Mouse (Mus musculus) 416B (cell line): ENCODE results near the gene Slc25a39.
"Not testable (repeated sequence)": the region's sequence is repeated elsewhere in the genome, so short reads cannot be mapped to it uniquely, and the experiment has no call there.

ENCODE experiments used
- DNase-seq: peaks from one replicate; pipeline ENCODE4 v3.0.0; 2011; ENCODE audit warnings: low read depth

Slc25a39 gene

DNA sequence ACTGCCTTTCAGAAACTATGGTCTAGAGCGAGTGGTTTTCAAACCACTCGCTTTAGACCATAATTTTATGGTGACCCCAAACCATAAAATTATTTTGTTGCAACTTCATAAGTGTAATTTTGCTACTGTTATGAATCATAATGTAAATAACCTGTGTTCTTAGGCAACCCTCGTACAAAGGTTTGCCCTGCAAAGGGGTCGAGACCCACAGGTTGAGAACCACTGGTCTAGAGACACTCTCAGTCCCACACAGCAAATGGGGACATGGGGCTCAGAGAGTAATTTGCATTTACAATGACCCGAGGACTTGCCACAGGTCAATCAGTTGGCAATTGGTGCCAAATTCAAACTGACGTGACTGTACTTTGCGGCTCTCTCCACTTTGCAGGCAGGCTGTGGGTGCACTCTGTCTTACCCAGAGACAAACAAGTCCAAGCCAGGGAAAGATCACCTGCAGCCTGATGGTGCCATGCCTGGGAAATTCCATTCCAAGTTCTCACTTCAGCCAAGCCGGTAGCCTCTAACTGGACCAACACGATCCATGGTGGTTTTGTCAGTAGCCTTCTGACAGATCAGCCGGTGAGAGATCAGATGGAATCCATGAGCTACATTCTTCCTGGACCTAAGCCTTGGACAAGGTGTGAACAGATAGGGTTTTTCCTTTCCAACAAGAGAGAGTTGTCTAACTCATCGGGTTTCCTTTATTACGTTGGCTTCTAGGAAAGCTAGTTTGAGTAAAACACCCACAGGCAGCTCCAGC, 35.6 kb downstream of the Slc25a39 start:
- DNase-seq, result no peak

DNA sequence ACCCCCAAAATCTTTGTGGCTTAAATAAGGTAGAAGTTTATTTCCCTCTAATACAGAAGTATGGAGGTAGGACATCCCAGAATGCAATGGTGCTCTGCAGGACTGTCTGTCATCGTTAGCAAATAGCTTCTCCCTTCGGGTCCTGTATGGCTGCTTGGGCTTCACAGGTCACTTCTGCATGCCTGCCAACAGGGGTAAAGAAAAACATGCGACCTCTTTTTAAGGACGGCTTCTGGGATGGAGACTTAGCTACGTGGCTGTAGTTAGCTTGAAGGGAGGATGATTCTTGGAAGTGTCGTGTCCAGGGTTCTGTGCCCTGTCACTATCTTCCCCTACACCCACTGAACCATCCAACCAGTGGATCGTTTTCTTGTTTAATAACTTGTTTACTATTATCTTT, 37.5 kb downstream of the Slc25a39 start:
- DNase-seq, result no peak

DNA sequence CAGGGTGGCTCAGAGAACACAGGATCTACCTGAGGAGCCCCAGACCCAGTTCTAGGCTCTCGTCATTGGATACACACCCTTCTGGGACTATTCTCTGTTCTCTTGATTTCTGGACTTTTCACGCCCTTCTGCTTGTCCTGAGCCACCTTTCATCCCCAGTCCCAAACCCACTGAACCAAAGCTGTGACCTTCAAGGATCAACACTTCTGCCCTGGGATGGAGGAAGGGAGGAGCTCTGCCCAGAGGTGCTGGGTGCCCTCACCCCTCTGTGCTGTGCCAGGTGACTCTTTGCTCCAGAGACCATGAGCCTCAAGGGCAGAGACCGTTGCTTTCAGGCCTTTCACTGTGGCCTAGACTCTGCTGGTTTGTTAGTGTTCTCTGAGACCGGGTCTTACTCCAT, 38.5 kb downstream of the Slc25a39 start:
- no peak for DNase-seq

DNA sequence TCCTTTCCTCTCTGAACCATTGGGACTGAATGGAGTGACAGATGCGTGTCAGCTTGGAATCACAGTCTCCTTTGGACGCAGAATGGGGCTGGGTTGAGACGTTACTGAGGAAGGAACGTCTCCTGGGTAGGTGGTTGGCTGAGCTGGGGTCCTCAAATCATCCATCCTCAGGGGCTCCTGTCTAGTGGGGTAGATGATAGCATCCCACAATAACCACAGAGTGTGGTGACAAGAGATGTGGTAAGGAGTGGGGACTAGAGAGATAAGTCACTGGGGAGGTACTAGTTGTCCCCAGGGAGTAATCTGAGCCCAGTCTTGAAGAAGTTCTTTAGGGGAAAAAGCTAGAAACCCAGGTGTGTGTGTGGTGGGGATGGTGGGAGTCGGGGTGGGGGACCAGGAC, 39.4 kb downstream of the Slc25a39 start:
- peak; percentile 17 for DNase-seq

DNA sequence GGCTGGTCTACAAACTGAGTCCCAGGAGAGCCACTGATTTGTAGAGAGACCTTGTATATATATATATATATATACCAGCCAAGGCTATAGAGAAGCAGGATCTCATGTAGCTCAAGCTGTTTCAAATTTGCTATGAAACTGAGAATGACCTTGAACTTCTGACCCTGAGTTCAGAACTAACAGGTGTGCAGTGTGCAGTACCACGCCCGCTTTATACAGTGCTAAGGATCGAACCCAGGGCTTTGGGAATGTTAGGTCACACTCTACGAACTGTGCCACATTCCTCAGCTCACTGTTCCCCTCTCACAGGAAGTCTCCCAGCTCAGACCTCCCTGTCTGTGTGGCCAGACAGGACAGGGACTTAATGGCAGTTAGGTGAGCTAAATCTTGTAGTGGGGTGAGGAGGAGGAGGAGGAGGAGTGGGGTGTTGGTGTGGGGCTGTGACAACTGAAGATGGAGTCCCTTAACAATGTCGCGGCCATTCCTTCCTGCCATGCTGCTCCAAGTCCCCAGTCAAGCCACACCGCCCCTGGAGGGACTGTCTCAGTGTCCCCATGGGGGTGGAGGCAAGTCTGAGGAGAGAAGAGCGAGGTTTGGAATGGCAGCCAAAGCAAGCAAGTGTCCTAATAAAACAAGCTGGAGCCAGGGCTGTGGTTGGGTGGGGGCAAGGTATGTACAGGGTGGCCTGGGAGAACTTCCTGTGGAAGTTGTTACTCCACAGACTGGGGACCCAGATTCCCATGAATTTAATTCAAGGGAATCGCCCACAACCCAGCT, 40.1 kb downstream of the Slc25a39 start:
- no peak for DNase-seq

DNA sequence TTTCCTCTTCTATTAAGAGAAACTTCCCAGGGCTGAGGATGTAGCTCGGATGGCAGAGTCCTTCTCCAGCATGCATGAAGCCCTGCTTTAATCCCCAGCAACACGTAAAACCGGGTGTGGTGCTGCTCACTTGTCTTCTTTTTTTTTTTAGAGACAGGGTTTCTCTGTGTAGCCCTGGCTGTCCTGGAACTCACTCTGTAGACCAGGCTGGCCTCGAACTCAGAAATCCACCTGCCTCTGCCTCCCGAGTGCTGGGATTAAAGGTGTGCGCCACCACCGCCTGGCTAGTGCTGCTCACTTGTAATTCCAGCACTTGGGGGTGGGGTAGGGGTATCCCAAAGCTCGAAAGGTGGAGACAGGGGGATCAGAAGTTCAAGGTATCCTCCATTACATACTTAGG, 41.6 kb downstream of the Slc25a39 start, which contains the start of gene Slc4a1:
Slc4a1 (minus strand) TSS at position 101 of the 400 bp plus-strand sequence.
- DNase-seq, result not testable (repeated sequence)

DNA sequence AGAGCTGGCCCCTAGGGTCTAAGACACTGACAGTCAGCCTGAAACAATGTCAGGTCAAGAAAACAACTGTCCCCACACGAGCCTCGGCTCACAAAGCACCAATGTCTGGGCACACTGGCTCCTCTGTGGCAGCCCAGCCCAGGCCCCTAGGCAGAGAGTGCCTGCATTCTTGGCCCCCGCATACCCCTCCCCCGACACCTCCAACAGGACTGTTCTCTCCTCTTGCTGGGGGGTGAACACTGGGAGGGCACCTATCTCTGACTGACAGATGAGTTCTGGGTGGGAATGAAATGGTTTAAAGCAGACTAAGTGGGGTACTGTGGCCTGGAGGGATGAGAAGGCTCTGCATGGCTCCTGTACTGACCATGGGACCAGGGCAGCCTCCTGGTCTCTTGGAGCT, 42.0 kb downstream of the Slc25a39 start:
- no peak for DNase-seq

DNA sequence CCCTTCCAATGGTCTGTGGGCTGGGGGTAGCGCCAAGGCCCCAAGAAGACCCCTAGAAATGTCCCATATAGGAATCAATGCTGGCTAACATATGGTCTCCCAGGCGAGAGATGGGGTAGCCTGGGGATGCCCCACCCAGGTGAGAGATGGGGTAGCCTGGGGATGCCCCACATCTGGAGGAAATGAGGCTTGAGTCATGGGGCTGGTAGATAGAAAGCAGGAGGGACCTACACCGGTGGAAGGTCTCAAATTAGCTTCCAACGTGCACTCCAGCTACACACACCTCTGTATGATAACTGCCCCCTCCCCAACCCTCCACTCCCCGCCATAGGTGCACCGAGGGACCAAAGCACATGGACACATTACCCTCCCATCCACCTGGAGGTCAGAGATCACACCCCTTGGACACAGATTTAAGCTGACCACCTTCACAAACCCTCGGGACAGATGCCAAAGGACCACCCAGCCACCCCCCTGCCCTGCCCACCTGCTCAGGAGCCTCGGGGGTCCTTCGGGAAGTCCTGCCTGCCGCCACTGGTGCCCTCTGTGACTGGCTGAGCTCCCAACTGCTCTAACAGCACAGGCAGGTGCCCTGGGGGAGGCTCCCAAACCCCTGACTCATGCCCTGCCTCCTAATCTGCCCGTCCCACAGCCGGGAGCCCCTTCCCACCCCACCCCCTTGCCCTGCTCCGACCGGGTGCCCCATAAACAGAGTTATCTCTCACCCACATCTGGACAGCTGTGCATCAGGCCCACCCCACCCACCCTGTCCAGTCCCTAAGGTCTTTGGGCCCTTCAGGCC, 43.0 kb downstream of the Slc25a39 start:
- no peak for DNase-seq

DNA sequence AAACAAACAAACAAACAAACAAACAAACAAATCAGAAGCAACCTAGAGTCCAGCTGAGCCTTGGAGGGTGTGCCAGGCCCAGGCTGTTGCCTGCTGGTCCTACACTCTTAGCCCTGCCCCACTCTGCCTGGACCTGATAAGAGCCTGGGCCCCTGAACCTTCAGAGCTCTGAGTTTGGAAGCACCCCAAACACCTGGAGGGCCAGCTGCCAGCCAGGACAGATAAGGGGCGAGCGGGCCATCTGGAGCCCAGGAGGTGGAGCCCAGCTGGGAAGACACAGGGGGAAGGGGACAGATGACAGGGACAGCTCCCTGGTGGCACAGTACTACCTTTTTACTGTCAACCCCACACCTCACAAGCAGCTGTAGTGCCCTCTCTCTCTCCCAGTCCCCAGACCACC, 44.1 kb downstream of the Slc25a39 start:
- no peak for DNase-seq

DNA sequence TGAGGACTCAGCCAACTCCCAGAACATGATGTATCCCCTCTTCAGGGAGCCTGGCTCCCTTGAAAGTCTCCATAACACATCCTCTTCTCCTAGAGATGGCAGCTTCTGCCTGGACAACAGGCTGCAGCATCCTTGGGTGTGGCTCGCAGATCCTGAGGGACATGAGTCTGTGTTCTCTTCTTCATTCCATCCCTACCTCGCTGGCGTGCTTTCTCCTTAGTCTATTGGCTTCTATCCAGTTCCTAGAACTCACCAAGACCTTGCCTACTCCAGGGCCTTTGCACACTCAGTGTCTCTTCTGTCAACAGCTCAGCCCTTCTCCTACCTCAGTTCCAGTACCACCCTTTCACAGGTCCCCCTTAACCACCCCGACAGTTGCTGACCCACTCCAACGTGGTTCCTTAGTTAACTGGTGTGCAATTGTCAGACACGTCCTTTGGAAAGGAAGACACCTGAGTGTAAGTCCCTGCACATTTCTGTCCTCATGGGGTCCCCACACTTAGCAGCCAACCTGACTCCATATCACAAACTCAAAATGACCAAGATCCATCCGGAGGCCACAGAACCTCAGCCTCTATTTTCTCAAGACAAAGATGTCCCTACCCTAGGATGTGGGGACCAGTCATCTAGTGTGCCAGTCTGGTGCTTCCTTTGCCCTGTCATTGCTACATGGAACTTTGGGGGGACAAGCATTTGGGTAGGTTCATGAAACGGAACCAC, 45.8 kb downstream of the Slc25a39 start:
- no peak for DNase-seq

DNA sequence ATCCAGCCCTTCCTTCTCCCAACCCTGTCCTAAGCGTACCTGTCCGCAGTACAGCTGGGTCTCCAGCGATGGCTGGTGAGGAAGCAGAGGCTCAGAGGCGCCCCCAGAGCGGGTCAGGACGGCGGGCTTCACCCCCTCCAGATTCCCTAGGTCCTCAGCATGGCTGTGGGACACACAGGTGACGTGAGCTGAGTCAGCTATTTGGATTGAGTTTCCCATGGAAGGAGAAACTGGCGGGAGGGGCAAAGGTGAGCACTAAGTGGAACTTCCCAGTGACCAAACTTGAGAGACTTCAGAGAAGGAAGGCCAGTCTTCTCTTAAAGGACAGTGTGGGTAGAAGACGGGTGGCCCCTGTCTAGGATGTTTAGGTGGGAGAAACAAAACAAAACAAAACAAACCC, 49.4 kb downstream of the Slc25a39 start:
- no peak for DNase-seq

DNA sequence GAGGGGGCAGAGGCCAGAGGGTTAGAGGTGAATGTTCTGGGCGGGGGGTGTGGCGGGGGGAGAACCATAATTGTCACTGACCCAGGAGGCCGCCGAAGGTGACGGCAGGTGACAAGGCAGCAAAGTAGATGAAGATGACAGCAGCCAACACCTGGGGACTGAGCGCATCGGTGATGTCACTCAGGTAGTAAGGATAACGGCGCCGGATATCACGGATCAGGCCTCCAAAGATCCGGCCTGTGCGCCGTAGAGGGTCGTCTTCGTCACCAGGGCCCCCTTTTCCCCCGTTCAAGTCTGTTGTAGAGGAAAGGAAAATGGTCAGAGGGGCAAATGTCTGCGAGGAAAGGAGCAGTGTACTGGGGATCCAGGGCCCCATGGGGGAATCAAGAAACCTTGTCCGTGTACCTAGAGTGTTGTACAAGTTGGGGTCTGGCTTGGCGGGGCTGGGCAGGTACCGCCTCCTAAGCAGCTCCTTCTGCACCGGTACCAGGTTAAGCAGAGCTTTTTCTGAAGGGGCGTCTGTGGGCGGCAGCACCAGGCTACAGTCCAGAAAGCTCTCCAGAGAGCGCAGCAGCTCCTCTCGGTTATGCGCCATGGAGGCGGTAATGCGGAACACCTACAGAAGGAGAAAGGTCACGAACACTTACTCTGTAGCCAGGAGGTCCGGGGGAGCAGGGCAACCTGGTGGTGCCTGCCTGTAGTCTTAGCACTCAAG, 51.0 kb downstream of the Slc25a39 start:
- no peak for DNase-seq

DNA sequence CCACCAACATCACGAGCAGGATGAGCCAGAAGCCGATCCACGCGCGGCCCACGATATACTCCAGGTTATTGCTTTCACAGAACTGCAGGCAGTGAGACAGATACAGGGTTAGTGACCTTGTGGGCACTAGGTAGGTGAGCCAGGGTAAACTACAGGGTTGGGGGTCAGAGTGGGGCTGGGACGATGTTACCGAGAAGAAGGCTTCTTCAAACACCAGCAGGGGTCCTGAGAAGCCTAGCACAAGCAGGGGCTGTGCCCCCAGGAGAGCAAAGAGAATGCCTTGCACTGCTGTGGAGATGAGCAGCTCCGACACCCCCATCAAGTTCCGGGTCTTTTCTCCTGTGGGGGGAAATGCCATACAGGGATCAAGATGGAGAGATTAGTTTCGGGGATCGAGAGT, 51.6 kb downstream of the Slc25a39 start:
- DNase-seq, result no peak

DNA sequence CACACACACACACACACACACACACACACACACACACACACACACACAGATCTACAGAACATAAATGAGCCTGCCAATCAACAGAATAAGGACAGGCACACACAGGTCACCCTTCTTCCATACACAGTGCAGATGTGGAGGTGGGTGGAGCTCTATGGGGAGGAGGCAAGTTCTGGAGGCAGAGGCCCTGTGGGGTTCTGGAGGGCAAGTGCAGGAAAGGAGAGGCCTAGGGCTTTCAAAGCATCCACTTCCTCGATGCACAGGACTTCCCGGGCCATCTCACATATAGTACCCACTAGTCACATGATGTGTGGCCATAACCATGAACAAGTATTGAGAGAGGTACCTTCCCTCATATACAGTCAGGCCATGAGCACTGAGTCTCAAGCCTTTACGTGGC, 52.2 kb downstream of the Slc25a39 start:
- no peak for DNase-seq

DNA sequence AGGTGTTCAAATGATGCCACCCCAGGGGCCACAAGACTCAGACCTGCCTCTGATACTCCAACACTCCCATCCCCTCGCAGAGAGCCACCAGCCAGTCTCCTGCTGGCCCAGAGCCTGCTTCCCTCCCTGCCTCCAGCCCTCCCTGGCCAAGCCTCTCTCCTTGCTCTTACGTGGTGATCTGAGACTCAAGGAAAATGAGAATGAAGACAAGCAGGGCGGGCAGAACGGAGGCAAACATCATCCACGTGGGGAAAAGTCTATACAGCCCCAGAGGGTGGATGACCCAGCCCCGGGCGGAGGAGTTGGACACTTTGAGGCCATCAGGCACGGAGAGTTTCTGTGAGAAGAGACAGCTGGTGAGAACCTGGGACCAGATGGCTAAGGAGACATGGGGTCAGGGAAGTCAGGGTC, 54.7 kb downstream of the Slc25a39 start:
- DNase-seq, result no peak
